Mouse (Mus musculus): ENCODE measurements at regions not wholly inside any gene's neighbourhood (a gene's known extent, or its start where the extent isn't known, plus 50 kb on each side); places are given as distances from the start of the nearest gene placed in this dataset.

DNA sequence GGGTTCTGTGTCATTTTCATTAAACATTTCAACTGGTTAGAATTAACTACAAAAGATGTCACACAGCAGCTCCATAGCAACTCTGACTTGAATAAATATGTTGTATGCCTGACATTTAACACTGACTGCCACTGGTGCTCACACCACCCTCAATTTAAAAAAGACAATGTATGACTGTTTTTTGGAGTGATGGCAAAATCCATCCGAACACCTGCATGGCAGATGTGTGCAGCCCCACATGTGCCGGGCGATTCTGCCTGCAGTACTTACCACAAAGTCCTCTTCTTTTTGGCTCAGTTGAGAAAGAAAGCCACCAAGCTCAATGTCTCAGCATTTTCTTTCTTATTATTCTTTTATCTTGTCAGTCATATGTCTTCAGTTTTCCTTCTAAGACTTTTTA lies 199.4 kb downstream of the 4930544G11Rik start:
- Histone ChIP-seq H3K4me3 (no peak overlapping the region), H3K9me3 (no peaks in the 10 kb centered on the region), H3K9ac (no peak overlapping the region), H3K36me3 (replicated peaks) (no peaks in the 10 kb centered on the region), H3K4me2 (no peak overlapping the region), H3K27ac (no peak overlapping the region), H3K4me1 (no peaks in the 10 kb centered on the region), H3K27me3 (replicated peaks) (no peaks in the 10 kb centered on the region)
- no peak for ATAC-seq (replicated peaks)
- 67% methylated on average over 3 of the region's 3 CpGs for WGBS

DNA sequence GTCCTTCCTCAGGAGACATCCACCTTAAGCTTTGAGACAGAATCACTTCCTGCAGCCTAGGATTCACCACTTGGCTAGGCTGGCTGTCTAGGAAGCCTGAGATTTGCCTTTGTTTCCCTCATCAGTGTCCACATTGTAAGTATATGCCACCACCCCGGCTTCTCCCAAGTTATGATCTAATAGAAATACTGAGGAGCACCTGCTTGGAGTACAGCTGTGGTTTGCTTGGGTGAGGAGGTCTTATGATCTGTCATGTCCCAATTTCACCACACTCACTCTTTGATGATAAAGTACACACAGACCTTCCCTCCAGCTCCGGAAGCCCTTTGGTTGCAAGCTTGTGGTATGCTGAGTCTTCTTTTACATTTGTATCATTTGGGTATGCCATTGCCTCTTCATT lies 202.4 kb downstream of the 4930544G11Rik start:
- H3K9ac ChIP-seq = no peak overlapping the region
- H3K27me3 ChIP-seq (replicated peaks) = no peaks in the 10 kb centered on the region
- no peaks in the 10 kb centered on the region for H3K4me1 ChIP-seq
- no peaks in the 10 kb centered on the region for H3K9me3 ChIP-seq
- no peaks in the 10 kb centered on the region for H3K36me3 ChIP-seq (replicated peaks)
- no peak overlapping the region for H3K27ac ChIP-seq
- 97% methylated on average over 2 of the region's 2 CpGs for WGBS
- H3K4me3 ChIP-seq = no peak overlapping the region
- H3K4me2 ChIP-seq = no peak overlapping the region
- ATAC-seq (replicated peaks) = no peak

DNA sequence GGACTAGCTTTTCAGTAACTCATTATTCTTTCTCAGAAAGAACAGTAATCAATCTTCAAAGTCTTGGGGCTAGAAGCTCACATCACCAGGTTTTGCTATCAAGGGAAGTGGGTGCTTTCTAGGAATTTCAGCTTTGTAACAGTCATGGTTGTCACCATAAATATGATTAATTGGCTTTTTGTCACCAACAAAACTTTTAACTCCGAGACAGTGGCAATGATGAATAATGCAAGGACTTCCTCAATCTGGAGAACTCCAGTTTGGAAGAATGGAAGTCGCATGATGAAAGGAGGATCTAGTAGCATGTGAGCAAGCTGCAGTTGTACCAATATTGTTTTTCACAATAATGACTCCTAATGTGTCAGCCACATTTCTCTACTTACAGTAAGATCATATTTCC lies 208.4 kb downstream of the 4930544G11Rik start:
- Histone ChIP-seq H3K4me1 (no peaks in the 10 kb centered on the region), H3K36me3 (replicated peaks) (no peaks in the 10 kb centered on the region), H3K4me2 (no peak overlapping the region), H3K27me3 (replicated peaks) (no peaks in the 10 kb centered on the region), H3K27ac (no peak overlapping the region), H3K9me3 (no peaks in the 10 kb centered on the region), H3K4me3 (no peak overlapping the region), H3K9ac (no peak overlapping the region)
- no peak for ATAC-seq (replicated peaks)
- WGBS = 44% methylated on average over 2 of the region's 2 CpGs

DNA sequence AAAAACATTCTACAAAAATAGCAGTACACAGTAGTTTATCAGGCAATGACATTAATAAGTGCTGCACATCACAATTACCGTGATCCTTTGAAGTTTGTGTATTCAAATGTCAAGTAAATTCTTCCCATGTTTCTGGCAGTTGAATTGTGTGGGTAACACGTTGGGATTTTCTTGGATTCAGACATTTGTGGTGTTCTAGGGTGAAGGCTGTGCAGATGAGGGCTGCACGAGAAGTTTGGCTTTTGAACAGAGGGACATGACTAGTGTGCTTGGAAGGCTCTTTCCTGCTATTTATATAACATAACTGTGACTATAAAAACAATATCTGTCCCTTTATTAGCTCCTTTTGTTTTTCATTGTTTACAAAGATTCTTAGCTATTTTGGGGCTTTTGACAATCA lies 216.5 kb downstream of the 4930544G11Rik start:
- 72% methylated on average over 3 of the region's 3 CpGs for WGBS
- H3K27ac ChIP-seq = no peak overlapping the region
- no peaks in the 10 kb centered on the region for H3K36me3 ChIP-seq (replicated peaks)
- no peak overlapping the region for H3K4me2 ChIP-seq
- no peak overlapping the region for H3K4me3 ChIP-seq
- no peaks in the 10 kb centered on the region for H3K9me3 ChIP-seq
- no peak for ATAC-seq (replicated peaks)
- H3K9ac ChIP-seq = no peak overlapping the region
- no peaks in the 10 kb centered on the region for H3K27me3 ChIP-seq (replicated peaks)
- H3K4me1 ChIP-seq = no peaks in the 10 kb centered on the region

DNA sequence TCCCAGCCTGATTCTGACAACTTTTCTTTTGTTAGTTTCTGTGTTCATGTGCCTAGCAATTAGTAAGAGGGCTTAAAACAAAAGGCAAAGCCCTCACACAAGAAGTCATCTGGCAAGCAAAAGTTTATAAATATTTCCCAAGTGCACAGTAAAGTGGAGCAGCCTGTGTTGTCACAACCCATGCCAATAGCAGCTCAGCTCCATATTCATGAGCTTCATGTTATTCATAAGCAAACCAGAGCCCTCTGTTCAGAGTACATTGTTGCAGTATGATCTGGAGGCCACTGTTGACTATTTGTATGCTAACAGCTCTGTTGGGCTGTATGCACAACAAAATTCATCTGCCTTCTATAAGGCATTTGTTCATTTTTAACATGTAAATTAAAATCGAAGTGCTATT lies 245.6 kb downstream of the 4930544G11Rik start:
- Histone ChIP-seq H3K9me3 (no peaks in the 10 kb centered on the region), H3K4me3 (no peak overlapping the region), H3K9ac (no peak overlapping the region), H3K27ac (no peak overlapping the region), H3K27me3 (replicated peaks) (no peaks in the 10 kb centered on the region), H3K36me3 (replicated peaks) (no peaks in the 10 kb centered on the region), H3K4me1 (no peaks in the 10 kb centered on the region), H3K4me2 (no peak overlapping the region)
- 0 out of 2 replicates have a peak, but pooled peaks have one; percentile 60 for ATAC-seq (replicated peaks)
- WGBS = 67% methylated on average over 1 of the region's 1 CpGs

DNA sequence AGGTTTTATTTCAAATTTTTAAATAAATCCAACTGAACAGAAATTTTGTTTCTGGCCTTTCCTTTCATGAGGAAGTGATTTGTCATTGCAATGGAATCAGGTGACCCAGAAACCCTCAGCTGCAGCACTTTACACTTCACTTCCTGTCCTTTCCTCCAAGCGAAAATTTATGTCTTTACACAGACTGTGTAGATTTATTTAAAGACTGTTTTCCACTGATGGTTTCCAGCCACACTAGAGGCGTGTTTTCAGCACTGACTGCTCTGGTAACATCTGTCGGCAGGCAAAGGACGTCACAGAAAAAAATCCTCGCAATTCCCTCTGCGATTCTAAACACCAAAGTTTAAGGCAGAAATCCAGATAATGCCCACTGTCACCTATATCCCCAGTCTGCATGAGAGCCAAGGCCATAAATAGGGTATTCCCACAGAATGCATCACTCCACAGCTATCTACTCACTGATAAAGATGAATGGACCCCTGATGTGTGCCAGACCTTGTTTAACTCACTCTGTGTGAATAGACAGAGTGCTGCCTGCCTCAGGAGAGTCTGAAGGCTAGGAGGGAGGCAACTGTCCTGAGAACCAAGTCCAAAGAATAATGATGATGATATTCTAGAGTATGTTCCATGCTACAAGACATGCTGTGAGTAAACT lies 247.9 kb downstream of the 4930544G11Rik start:
- Histone ChIP-seq H3K4me1 (no peaks in the 10 kb centered on the region), H3K27me3 (replicated peaks) (no peaks in the 10 kb centered on the region), H3K9ac (no peak overlapping the region), H3K4me3 (no peak overlapping the region), H3K9me3 (no peaks in the 10 kb centered on the region), H3K27ac (no peak overlapping the region), H3K36me3 (replicated peaks) (no peaks in the 10 kb centered on the region), H3K4me2 (no peak overlapping the region)
- 76% methylated on average over 6 of the region's 6 CpGs for WGBS
- no peak for ATAC-seq (replicated peaks)

DNA sequence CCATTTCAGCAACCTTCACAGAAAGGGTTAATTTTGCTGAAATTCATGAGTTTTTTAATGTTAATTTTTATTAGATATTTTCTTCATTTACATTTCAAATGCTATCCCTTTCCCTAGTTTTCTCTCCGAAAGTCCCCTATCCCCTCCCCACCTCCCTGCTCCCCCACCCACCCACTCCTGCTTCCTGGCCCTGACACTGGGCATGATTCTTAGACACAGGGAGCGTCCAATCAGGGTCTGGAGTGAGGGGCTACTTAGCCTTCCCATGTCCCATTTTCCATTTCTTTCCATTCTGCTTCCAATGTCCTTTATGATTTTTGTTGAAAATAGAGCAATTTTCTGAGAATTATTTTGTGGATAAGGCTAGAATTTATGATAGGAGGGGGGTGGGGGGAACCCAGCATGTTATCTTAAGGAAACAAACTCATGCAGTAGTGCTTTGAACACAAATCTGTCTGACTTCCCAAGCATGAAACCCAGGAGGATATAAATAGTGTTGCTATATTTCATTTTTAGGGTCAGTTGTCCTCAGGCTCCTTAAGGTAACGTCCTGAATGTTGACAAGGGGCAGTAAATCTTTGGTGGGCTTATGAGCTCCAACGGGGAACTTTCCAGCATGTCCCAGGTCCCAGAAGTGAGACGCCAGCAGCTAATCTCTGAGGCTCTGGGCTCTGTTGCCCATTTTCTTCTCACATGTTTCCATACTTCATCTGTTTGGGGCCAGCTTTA lies 254.0 kb downstream of the 4930544G11Rik start:
- WGBS = 90% methylated on average over 5 of the region's 5 CpGs
- Histone ChIP-seq H3K27ac (no peak overlapping the region), H3K27me3 (replicated peaks) (no peaks in the 10 kb centered on the region), H3K9me3 (no peaks in the 10 kb centered on the region), H3K36me3 (replicated peaks) (no peaks in the 10 kb centered on the region), H3K4me2 (no peak overlapping the region), H3K4me1 (no peaks in the 10 kb centered on the region), H3K9ac (no peak overlapping the region), H3K4me3 (no peak overlapping the region)
- no peak for ATAC-seq (replicated peaks)

DNA sequence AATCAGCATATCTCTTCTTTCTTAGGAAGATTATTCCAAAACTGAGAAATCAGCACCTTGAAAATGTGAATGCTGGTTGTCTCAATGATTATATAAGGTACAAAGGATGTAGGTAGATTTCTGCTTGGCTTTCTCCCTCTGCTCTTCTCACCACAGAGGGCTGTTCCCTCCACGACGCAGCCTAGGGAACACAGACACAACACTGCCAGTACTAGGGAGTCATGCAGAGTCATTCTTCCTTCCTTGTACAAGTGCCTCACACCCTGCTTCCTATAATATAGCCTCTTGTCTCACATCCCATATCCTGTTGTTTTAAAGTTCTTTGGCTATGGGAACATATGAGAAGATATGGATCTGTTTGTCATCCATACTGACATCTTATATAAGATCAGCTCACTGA lies 265.1 kb downstream of the 4930544G11Rik start:
- Histone ChIP-seq H3K4me3 (no peak overlapping the region), H3K27ac (no peak overlapping the region), H3K9ac (no peak overlapping the region), H3K27me3 (replicated peaks) (no peaks in the 10 kb centered on the region), H3K4me2 (0 out of 2 replicates have a peak overlapping the region, but pooled peaks have one; percentile 5), H3K9me3 (no peaks in the 10 kb centered on the region), H3K36me3 (replicated peaks) (no peaks in the 10 kb centered on the region), H3K4me1 (peaks cover 4% of the 10 kb centered on the region; the same call in 1 of the 2 replicates)
- peak; percentile 69 for ATAC-seq (replicated peaks)
- WGBS = 33% methylated on average over 2 of the region's 2 CpGs

DNA sequence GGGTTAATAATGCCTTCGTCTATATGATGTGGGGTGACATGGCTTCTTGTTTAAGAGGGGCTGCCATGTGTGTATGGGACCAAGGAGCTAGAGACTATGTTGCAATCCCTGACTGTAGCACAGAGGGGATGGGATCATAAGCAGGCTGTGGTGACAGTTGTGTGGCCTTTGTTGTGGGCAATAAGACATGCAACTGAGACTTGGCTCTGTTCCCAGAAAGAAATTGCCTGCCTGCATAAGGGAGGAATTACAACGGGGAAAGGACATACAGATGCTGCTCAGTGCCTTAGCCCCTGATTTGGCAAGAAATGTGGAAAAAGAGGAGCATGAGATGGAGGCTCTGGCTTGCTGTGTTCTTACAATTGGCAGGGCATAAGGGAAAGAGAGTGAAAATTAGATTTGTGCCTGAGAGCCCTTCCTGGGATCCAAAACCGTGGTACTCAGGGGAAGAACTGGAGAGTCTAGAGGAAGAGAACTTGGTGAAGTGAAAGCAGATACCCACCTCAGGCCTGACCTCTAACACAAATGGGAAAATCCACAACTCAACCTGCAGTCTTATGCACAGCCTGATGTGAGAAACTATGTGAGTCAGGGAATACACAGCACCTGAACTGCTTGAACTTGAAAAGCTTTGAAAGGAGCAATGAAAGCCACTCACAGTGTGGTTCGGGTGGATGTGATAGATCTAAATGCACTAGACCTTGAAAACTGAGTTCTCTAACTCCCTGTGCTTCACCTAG lies 271.9 kb downstream of the 4930544G11Rik start:
- peak; percentile 95 for ATAC-seq (replicated peaks)
- H3K36me3 ChIP-seq (replicated peaks) = no peaks in the 10 kb centered on the region
- no peaks in the 10 kb centered on the region for H3K27me3 ChIP-seq (replicated peaks)
- no peaks in the 10 kb centered on the region for H3K9me3 ChIP-seq
- H3K4me2 ChIP-seq = no peak overlapping the region
- no peak overlapping the region for H3K9ac ChIP-seq
- peaks cover 3% of the 10 kb centered on the region; the same call in 1 of the 2 replicates for H3K4me1 ChIP-seq
- no peak overlapping the region for H3K27ac ChIP-seq
- 50% methylated on average over 4 of the region's 4 CpGs for WGBS
- H3K4me3 ChIP-seq = no peak overlapping the region

DNA sequence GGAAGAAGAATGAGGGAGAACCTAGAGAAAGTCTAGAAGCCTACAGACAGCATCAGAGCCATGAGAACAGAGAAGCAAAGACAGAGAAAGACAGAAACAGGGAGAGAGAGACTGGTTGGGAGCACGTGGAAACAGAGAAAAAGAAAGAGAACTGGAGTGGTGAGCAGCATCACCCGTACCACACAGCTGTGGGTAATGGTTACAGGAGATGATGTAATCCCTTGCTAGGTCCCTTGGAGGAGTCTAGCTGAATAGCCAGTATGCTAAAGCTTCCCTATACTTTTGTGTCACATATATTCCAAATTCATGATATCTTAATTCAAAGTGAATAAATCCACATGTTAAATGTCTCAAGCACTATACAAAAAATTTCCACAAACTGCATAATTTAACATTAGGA lies 284.0 kb downstream of the 4930544G11Rik start:
- Histone ChIP-seq H3K27me3 (replicated peaks) (no peaks in the 10 kb centered on the region), H3K9ac (no peak overlapping the region), H3K4me3 (no peak overlapping the region), H3K36me3 (replicated peaks) (no peaks in the 10 kb centered on the region), H3K4me1 (no peaks in the 10 kb centered on the region), H3K9me3 (no peaks in the 10 kb centered on the region), H3K27ac (no peak overlapping the region), H3K4me2 (no peak overlapping the region)
- 65% methylated on average over 2 of the region's 2 CpGs for WGBS
- ATAC-seq (replicated peaks) = no peak

DNA sequence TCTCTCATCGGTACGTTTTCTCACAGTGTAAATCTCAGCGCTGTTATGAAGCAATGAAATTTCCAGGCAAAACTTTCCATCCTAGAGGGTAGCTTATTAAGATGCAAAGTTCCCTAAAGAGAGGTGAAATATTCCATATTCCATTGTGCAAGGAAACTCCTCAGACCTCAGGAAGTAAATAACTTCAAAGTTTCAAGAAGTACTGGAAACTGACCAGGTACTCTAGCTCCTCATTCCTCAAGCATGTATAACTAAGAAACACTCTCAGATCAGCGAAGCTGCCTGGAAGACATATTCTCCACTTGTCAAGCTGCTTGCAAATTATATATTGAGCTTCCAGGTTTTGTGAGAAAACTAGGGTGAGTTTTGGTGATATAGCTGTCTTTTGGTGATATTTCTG lies 279.8 kb upstream of the Mad2l1 start:
- H3K4me1 ChIP-seq = no peaks in the 10 kb centered on the region
- ATAC-seq (replicated peaks) = no peak
- no peak overlapping the region for H3K4me2 ChIP-seq
- H3K27me3 ChIP-seq (replicated peaks) = no peaks in the 10 kb centered on the region
- no peak overlapping the region for H3K27ac ChIP-seq
- no peaks in the 10 kb centered on the region for H3K9me3 ChIP-seq
- 91% methylated on average over 4 of the region's 4 CpGs for WGBS
- H3K4me3 ChIP-seq = no peak overlapping the region
- H3K9ac ChIP-seq = no peak overlapping the region
- no peaks in the 10 kb centered on the region for H3K36me3 ChIP-seq (replicated peaks)

DNA sequence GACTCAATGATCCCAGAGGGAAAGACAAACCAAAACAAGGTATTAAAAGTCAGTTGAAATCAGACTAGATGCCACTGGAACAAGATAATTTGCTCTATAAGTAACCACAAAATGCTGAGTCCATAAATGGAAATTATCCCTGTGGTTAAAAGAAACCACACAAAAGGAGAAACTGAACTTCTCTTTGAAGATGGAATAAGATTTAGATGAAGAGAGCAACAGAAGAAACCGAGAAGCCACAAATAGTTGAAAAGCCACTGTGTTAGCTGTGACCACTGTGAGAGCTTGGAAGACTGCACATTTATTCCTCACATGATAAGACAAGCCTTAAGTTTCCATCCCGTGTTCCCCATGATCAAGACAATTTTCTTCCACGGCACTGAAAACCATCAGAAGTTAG lies 271.8 kb upstream of the Mad2l1 start:
- Histone ChIP-seq H3K4me1 (no peaks in the 10 kb centered on the region), H3K9me3 (no peaks in the 10 kb centered on the region), H3K36me3 (replicated peaks) (no peaks in the 10 kb centered on the region), H3K4me2 (no peak overlapping the region), H3K9ac (no peak overlapping the region), H3K4me3 (no peak overlapping the region), H3K27ac (no peak overlapping the region), H3K27me3 (replicated peaks) (no peaks in the 10 kb centered on the region)
- WGBS = 80% methylated on average over 3 of the region's 3 CpGs
- ATAC-seq (replicated peaks) = no peak

Data from midbrain, embryonic 15.5 days (tissue).